Mouse (Mus musculus) lung, postnatal 0 days (tissue): ENCODE results near the gene Abca1.

Source experiments
- CTCF ChIP-seq: IDR thresholded peaks from 2 replicates; pipeline ENCODE4 v1.5.1; 2016; ENCODE audit warnings: antibody characterized with exemption, mild to moderate bottlenecking
- EP300 ChIP-seq: IDR thresholded peaks from 2 replicates; pipeline ENCODE4 v1.6.1; 2016; ENCODE audit warnings: antibody characterized with exemption, mild to moderate bottlenecking, control low read depth

- TF ChIP-seq EP300 (no peak), CTCF (no peak)
Observed at GRCm38 (mm10) chr4:53000154-53000553, 159.5 kb downstream of the Abca1 start.
